Mouse (Mus musculus) cerebellum, adult 2 months (tissue): ENCODE data around the gene Prrx1.

Source experiments
- CTCF ChIP-seq: fragments of 200-500 bp; IDR thresholded peaks from 2 replicates; pipeline ENCODE4 v1.5.1; 2011; ENCODE audit warnings: low read depth, mild to moderate bottlenecking, control low read depth, low read length, moderate library complexity, borderline replicate concordance; ENCODE audit not compliant: insufficient read depth
- POLR2A ChIP-seq: fragments of 200-500 bp; IDR thresholded peaks from 2 replicates; pipeline ENCODE4 v1.6.1; 2011; ENCODE audit warnings: low read length, control low read depth, borderline replicate concordance; ENCODE audit not compliant: insufficient read depth

DNA sequence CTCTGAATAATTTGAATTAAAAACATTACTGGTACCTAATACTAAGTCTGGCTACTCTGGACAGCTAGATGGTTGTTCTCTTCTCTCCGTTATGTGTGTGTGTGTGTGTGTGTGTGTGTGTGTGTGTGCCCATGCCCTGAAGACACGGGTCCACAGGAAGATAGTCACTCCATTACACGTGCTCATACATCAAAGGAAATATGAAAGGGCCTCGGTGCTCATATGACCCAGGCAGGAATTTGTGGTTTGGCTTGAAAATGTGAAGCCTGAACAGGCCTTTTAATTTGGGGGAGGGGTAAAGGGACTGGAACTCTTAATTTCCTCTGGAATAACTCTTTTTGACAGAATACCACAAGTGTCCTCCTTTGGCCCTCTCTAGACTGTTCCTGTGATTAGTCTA is 115.5 kb downstream of the Prrx1 start:
- TF ChIP-seq POLR2A (no peak), CTCF (no peak)
